Mouse (Mus musculus): ENCODE results near the gene Miip. TPM values are rescaled to one million over a fixed set of nuclear protein-coding genes. Genes with fewer than 3 reads are reported as not detected.
A peak's percentile ranks its signal among the peaks of the same experiment; 100 is the strongest.
"Not testable (repeated sequence)": the region's sequence is repeated elsewhere in the genome, so short reads cannot be mapped to it uniquely, and the experiment has no call there.

Miip gene
- polyA plus RNA-seq, 1 experiment = 72.2 TPM

DNA sequence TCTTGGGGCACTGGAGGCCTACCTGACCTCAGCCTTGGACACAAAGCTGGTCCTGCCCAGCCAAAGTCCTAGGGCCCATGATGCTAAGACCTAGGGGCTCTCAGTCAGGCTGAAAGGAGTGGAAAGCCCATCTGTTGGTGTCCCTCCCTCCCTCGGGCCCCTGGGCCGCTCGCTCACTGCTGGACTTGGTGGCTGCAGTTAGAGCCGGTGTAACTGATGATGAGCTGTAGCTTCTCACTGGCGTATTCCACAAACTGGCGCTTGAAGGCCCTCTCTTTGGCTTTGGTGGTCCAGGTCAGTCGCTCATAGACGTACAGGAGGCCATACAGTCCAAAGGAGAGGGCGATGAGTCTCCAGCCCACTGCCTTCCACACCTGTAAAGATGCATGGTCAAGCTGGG, 9.9 kb upstream of the Miip start:
- H3K36me3 ChIP-seq (ENCODE audit: control insufficient read depth, insufficient read depth, low read length) = peaks cover 28% of the 10 kb centered on the region
- 97% methylated on average over 9 of the region's 9 CpGs for WGBS

DNA sequence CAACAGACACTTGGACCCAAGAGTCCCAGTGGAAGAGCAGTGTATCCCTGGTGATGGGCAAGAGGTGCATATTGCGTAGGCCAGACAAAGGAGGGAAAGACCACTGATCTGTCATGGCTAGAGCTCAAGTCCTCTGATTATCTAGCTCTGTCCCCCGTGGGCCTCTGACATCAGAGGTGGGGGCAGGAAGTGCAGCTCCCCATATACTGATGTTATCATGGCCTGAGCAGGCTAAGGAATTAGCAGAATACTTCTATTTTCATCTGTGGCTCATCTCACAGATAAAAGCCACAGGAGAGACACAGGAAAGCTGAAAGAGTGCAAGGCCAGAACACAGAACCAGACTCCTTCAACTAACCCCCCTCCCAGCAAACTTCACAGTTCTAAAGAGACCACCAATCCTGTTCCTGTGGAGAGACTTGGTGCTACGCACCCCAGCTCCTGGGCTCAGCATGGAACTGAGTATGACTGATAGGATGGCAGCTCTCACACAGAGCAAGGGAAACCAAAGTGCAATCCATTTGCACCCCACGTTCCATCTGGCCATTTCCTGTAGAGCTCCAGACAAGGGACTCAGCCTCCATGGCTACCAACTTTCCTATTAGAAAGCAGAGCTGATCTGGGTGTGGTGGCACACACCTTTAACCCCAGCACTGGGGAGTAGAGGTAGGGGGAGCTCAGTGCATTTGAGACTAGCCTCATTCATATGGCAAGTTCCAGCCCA, 7.4 kb upstream of the Miip start:
- 72% methylated on average over 4 of the region's 4 CpGs for WGBS
- no peaks in the 10 kb centered on the region for H3K4me1 ChIP-seq (ENCODE audit: control insufficient read depth, insufficient read depth, insufficient read length)
- H3K4me3 ChIP-seq (ENCODE audit: extremely low read depth, insufficient read depth, insufficient read length) = no peak overlapping the region
- no peak for DNase-seq (ENCODE audit: low read depth in 1 of 2, low spot score in 2 of 2)
- no peak overlapping the region for H3K27ac ChIP-seq (ENCODE audit: insufficient read depth, low read length)
- peaks cover 22% of the 10 kb centered on the region for H3K36me3 ChIP-seq (ENCODE audit: control insufficient read depth, insufficient read depth, low read length)
- no peaks in the 10 kb centered on the region for H3K27me3 ChIP-seq (ENCODE audit: control insufficient read depth, insufficient read depth, low read length)
- TF ChIP-seq CTCF (IDR thresholded peaks at IDR 0.05; ENCODE audit: extremely low read depth, insufficient read depth, insufficient read length, insufficient replicate concordance) = no peak
- no peak for TF ChIP-seq POLR2A (IDR thresholded peaks at IDR 0.05; ENCODE audit: low read depth, low read length)

More for the DNA sequence above, 9.9 kb upstream of the Miip start:
- no peak for DNase-seq (ENCODE audit: low read depth in 1 of 2, low spot score in 2 of 2)
- H3K27ac ChIP-seq (ENCODE audit: insufficient read depth, low read length) = no peak overlapping the region
- TF ChIP-seq CTCF (IDR thresholded peaks at IDR 0.05; ENCODE audit: extremely low read depth, insufficient read depth, insufficient read length, insufficient replicate concordance) (no peak), POLR2A (IDR thresholded peaks at IDR 0.05; ENCODE audit: low read depth, low read length) (no peak)
- H3K27me3 ChIP-seq (ENCODE audit: control insufficient read depth, insufficient read depth, low read length) = no peaks in the 10 kb centered on the region
- H3K4me1 ChIP-seq (ENCODE audit: control insufficient read depth, insufficient read depth, insufficient read length) = no peaks in the 10 kb centered on the region
- H3K4me3 ChIP-seq (ENCODE audit: extremely low read depth, insufficient read depth, insufficient read length) = no peak overlapping the region

DNA sequence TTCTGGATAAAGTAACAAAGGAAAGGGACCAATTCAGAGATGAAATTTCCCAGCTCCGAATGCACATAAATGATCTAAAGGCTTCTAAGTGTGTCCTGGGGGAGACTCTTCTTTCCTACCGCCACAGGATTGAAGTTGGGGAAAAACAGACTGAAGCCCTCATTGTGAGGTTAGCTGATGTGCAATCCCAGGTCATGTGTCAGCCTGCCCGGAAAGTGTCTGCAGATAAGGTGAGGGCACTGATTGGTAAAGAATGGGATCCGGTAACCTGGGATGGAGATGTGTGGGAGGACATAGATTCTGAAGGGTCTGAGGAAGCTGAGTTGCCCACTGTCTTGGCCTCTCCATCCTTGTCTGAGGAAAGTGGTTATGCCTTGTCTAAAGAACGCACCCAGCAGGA, 622 bp upstream of the Miip start:
- Histone ChIP-seq H3K4me1 (ENCODE audit: control insufficient read depth, insufficient read depth, insufficient read length) (peaks cover 8% of the 10 kb centered on the region; the same call in 1 of the 2 replicates), H3K4me3 (ENCODE audit: extremely low read depth, insufficient read depth, insufficient read length) (peak overlapping the region; percentile 86), H3K27ac (ENCODE audit: insufficient read depth, low read length) (no peak overlapping the region), H3K27me3 (ENCODE audit: control insufficient read depth, insufficient read depth, low read length) (no peaks in the 10 kb centered on the region), H3K36me3 (ENCODE audit: control insufficient read depth, insufficient read depth, low read length) (peaks cover 11% of the 10 kb centered on the region)
- no peak for DNase-seq (ENCODE audit: low read depth in 1 of 2, low spot score in 2 of 2)
- 18% methylated on average over 5 of the region's 5 CpGs for WGBS
- no peak for TF ChIP-seq POLR2A (IDR thresholded peaks at IDR 0.05; ENCODE audit: low read depth, low read length)
- TF ChIP-seq CTCF (IDR thresholded peaks at IDR 0.05; ENCODE audit: extremely low read depth, insufficient read depth, insufficient read length, insufficient replicate concordance) = no peak

DNA sequence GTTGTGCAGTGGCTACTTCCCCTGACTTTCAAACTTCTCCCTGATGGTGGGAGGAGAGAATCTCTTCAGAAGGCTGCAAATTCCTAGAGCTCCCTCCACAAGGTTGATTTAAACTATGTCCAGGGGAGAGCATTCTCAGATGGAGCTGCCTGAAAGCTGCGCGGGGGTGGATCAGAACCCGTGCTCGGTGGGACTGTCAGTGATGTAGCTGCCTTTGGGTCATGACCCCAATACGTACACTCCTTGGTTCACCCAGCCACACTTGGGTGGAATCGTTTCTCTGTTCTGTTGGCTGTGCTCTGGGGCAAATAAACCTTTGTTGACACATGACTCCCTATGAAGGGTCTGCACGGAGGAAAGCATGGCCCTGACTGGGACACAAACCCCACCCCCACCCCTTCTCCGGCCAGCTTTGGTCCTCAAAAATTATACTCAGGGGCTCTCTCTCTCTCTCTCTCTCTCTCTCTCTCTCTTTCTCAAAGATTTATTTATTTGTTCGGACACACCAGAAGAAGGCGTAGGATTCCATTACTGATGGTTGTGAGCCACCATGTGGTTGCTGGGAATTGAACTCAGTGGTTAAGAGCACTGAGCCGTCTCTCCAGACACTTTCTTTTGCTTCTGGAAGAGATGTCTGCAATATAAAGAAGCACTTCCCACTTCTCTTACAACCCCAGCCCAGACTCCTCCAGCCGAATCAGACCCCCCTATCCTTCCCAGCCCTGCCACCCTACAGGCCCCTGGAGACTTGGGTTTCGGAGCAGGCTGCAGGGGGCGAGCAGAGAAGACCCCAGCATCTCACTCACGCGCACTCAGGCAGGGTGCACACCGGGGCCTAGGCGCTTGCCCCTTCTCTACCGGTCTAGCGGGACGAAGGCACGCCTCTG, 810 bp downstream of the Miip start:
- TF ChIP-seq CTCF (IDR thresholded peaks at IDR 0.05; ENCODE audit: extremely low read depth, insufficient read depth, insufficient read length, insufficient replicate concordance) (no peak), POLR2A (IDR thresholded peaks at IDR 0.05; ENCODE audit: low read depth, low read length) (no peak)
- WGBS = 7% methylated on average over 22 of the region's 22 CpGs
- peaks cover 8% of the 10 kb centered on the region; the same call in 1 of the 2 replicates for H3K4me1 ChIP-seq (ENCODE audit: control insufficient read depth, insufficient read depth, insufficient read length)
- H3K27me3 ChIP-seq (ENCODE audit: control insufficient read depth, insufficient read depth, low read length) = no peaks in the 10 kb centered on the region
- H3K36me3 ChIP-seq (ENCODE audit: control insufficient read depth, insufficient read depth, low read length) = peaks cover 9% of the 10 kb centered on the region
- peak overlapping the region; percentile 69 for H3K27ac ChIP-seq (ENCODE audit: insufficient read depth, low read length)
- no peak for DNase-seq (ENCODE audit: low read depth in 1 of 2, low spot score in 2 of 2)
- H3K4me3 ChIP-seq (ENCODE audit: extremely low read depth, insufficient read depth, insufficient read length) = peak overlapping the region; percentile 96

DNA sequence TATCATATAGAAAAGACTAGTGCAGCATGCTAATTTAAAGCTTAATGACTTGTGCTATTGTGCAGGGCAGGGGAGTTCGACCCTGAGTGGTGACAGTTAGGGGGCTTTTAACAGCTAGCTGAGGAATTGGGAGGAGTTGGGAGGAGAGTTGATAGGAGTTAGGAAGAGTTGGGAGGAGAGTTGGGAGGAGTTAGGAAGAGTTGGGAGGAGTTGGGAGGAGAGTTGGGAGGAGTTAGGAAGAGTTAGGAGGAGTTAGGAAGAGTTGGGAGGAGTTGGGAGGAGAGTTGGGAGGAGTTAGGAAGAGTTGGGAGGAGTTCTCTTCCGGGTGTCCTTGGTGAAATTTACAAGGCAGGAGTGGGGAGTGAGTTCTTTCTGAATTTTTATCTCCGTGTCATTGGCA, 1.8 kb downstream of the Miip start:
- WGBS = 80% methylated on average over 3 of the region's 3 CpGs
- H3K27ac ChIP-seq (ENCODE audit: insufficient read depth, low read length); DNase-seq (ENCODE audit: low read depth in 1 of 2, low spot score in 2 of 2); H3K4me3 ChIP-seq (ENCODE audit: extremely low read depth, insufficient read depth, insufficient read length); H3K27me3 ChIP-seq (ENCODE audit: control insufficient read depth, insufficient read depth, low read length); H3K4me1 ChIP-seq (ENCODE audit: control insufficient read depth, insufficient read depth, insufficient read length): not testable (repeated sequence)
- H3K36me3 ChIP-seq (ENCODE audit: control insufficient read depth, insufficient read depth, low read length) = peaks cover 15% of the 10 kb centered on the region

DNA sequence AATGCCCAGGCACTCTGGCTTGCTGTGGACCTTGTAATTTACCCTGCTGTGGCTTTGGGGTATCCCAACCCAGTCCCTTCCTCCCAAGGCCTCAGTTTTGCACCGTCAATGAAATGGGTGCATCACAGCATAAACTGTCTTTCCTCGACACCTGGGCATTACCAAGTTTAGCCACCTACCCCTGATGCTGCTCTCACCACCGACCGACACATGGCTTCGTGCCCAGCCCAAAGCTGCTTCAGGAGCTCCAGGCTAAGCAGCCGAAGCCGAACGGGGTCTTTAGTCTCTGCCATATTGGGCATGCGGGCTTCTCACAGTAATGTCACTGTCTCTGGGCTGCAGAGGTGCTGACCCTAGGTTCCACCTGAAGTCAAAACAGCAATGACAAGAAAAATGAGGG, 2.6 kb downstream of the Miip start:
- peaks cover 20% of the 10 kb centered on the region for H3K36me3 ChIP-seq (ENCODE audit: control insufficient read depth, insufficient read depth, low read length)
- no peak for TF ChIP-seq CTCF (IDR thresholded peaks at IDR 0.05; ENCODE audit: extremely low read depth, insufficient read depth, insufficient read length, insufficient replicate concordance)

DNA sequence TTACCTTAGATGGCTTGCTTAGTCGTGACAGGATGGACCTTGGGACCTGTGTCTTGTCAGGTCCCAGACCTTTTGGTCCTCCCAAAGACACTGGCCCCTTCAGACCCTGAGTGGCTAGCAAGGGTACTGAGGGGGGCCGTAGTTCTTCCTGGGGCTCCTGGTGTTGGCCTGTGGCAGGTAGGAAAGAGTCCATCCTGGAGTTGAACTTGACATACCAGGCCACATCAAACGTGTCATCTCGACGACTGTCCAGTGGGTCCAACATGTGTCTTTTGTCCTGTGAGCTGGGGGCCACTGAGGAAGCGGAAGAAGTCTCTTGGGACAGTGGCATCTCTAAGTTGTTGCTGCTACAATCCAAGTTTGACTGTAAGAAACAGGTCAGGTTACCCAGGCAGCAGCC, 3.0 kb downstream of the Miip start:
- H3K36me3 ChIP-seq (ENCODE audit: control insufficient read depth, insufficient read depth, low read length) = peaks cover 21% of the 10 kb centered on the region
- TF ChIP-seq CTCF (IDR thresholded peaks at IDR 0.05; ENCODE audit: extremely low read depth, insufficient read depth, insufficient read length, insufficient replicate concordance) (no peak), POLR2A (IDR thresholded peaks at IDR 0.05; ENCODE audit: low read depth, low read length) (no peak)
- peaks cover 8% of the 10 kb centered on the region; the same call in 1 of the 2 replicates for H3K4me1 ChIP-seq (ENCODE audit: control insufficient read depth, insufficient read depth, insufficient read length)
- 95% methylated on average over 6 of the region's 6 CpGs for WGBS
- no peaks in the 10 kb centered on the region for H3K27me3 ChIP-seq (ENCODE audit: control insufficient read depth, insufficient read depth, low read length)
- H3K4me3 ChIP-seq (ENCODE audit: extremely low read depth, insufficient read depth, insufficient read length) = no peak overlapping the region
- H3K27ac ChIP-seq (ENCODE audit: insufficient read depth, low read length) = no peak overlapping the region
- DNase-seq (ENCODE audit: low read depth in 1 of 2, low spot score in 2 of 2) = no peak

More for the DNA sequence above, 2.6 kb downstream of the Miip start:
- no peak overlapping the region for H3K27ac ChIP-seq (ENCODE audit: insufficient read depth, low read length)
- H3K27me3 ChIP-seq (ENCODE audit: control insufficient read depth, insufficient read depth, low read length) = no peaks in the 10 kb centered on the region
- no peak overlapping the region for H3K4me3 ChIP-seq (ENCODE audit: extremely low read depth, insufficient read depth, insufficient read length)
- H3K4me1 ChIP-seq (ENCODE audit: control insufficient read depth, insufficient read depth, insufficient read length) = peaks cover 8% of the 10 kb centered on the region; the same call in 1 of the 2 replicates
- 89% methylated on average over 9 of the region's 9 CpGs for WGBS
- DNase-seq (ENCODE audit: low read depth in 1 of 2, low spot score in 2 of 2) = no peak
